Mouse (Mus musculus) CH12.LX (cell line): ENCODE results near the gene Spx.

ENCODE experiments used
- CTCF ChIP-seq, 2 experiments: IDR thresholded peaks in 1 of 2; conservative IDR thresholded peaks in 1 of 2; 2 replicates each; pipeline ENCODE4 v1.5.1; 2011 to 2012; ENCODE audit warnings: low read depth in 2 of 2, low read length in 2 of 2, improper control_type of control experiment in 1 of 2, inconsistent platforms in 1 of 2, mild to moderate bottlenecking in 1 of 2, moderate library complexity in 1 of 2
- GABPA ChIP-seq: IDR thresholded peaks from 2 replicates; pipeline ENCODE4 v1.6.1; 2012; ENCODE audit warnings: low read depth, low read length, improper control_type of control experiment, inconsistent platforms; ENCODE audit not compliant: insufficient replicate concordance
- PAX5 ChIP-seq: IDR thresholded peaks from 2 replicates; pipeline ENCODE4 v1.6.1; 2012; ENCODE audit warnings: low read length, inconsistent platforms, mixed read lengths
- POLR2A ChIP-seq: IDR thresholded peaks from 2 replicates; pipeline ENCODE4 v1.6.1; 2011; ENCODE audit warnings: low read depth, mild to moderate bottlenecking, improper control_type of control experiment, low read length
- RAD21 ChIP-seq: IDR thresholded peaks from 2 replicates; pipeline ENCODE4 v1.6.1; 2011; ENCODE audit warnings: low read depth, mild to moderate bottlenecking, low read length, improper control_type of control experiment, moderate library complexity
- ZKSCAN1 ChIP-seq: IDR thresholded peaks from 2 replicates; pipeline ENCODE4 v1.6.1; 2012; ENCODE audit warnings: low read depth, inconsistent platforms, low read length, improper control_type of control experiment, borderline replicate concordance

- TF ChIP-seq CTCF (conservative IDR thresholded peaks at IDR 0.05 in 1 of 2, IDR thresholded peaks at IDR 0.05 in 1 of 2; ENCODE audit: low read depth in 2 of 2, low read length in 2 of 2) (no peak), PAX5 (no peak), GABPA (no peak), RAD21 (no peak), POLR2A (no peak), ZKSCAN1 (no peak)
Measured at GRCm38 (mm10) chr6:142412906-142413491, at the start of gene Spx.
